Mouse (Mus musculus) mature B cell (primary cell): ENCODE results near the gene Lactb.
"Not testable (repeated sequence)": the region's sequence is repeated elsewhere in the genome, so short reads cannot be mapped to it uniquely, and the experiment has no call there.

Experiments used
- in situ Hi-C: fragments of 300-500 bp; cut with MboI; formaldehyde crosslinking; loops from 2 replicates; pipeline ENCODE4 v1.14.3; 2019

The Lactb gene

DNA sequence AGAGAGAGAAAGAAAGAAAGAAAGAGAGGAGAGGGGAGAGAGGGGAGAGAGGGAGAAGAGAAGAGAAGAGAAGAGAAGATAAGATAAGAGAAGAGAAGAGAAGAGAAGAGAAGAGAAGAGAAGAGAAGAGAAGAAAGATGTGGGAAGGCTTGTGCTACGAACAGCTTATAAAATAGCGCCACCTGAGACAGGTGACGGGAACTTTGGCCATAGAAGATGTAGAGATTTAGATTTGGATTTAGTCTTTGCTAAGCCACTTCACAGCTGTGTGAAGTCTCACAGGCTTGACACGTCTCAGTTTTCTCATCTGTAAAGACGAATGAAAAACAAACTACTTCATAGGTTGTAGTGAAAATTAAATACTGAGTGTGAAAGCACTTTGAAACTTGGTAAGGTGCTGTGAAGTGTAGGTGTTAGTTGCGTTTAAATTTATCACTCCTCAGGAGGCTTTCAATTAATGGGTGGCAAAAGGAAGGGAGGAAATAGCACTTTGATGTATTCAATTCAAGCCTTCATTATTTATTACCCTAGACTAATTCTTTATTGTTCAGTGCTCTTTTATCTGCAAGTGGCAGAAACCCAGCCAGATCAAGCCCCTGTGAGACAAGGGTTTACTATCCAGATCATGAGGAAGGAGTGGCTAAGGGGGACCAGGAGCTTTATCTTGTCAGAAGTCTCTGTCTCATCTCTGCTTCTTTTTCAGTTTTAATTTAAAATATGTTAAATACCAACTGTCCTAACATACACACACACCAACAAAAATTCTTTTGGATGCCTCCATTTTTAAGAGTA, 54.6 kb downstream of the Lactb start:
- in situ Hi-C loops: no loop called here

DNA sequence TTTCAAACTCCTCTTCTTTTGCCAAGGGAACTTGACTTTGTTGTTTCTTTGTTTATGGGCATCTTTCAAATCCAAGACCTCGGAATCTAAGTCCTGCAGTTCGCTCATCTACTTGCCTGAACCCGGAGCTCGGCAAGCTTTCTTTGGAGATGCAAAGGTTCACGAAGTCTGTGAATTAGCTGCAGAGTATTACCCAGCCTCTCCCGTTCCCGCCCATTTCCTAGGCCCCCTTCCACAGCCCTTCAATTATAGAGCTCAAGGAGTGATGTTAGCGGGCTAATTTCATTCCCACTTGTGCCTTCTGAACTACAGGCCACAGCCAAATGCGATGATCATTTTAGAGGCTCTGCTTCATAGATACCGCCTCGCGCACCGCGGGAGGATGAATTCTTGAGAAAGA, 55.3 kb downstream of the Lactb start:
- in situ Hi-C loops: no loop called here

DNA sequence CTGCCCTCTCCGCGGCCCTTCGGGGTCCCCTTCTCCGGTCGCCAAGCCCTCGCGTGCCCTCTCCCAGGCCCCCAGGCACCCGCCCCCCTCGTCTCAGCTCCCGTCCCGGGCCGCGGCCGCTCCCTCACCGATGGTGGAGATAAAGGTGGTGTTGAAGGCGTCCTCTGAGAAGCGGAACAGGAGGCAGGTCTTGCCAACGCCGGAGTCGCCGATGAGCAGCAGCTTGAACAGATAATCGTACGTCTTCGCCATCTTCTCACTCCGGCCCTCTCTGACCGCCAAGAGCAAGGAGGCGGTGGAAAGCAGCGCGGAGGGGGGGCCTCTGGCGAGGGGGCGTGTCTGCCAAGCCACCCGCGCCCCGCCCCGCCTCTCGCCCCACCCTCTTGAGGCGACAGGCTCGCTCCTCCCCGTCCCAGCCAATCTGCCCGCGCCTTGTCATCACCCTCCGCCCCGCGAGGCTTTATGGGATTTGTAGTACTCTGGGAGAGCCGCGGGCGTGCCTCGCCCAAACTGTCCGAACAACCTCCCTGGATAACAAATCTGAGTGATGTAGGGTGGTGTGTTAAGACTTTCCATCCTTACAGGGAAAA, 55.8 kb downstream of the Lactb start, which contains the start of gene Rab8b:
TSS of gene Rab8b (minus strand) at position 306 of the 590 bp plus-strand sequence.
- in situ Hi-C loops: no loop called here

DNA sequence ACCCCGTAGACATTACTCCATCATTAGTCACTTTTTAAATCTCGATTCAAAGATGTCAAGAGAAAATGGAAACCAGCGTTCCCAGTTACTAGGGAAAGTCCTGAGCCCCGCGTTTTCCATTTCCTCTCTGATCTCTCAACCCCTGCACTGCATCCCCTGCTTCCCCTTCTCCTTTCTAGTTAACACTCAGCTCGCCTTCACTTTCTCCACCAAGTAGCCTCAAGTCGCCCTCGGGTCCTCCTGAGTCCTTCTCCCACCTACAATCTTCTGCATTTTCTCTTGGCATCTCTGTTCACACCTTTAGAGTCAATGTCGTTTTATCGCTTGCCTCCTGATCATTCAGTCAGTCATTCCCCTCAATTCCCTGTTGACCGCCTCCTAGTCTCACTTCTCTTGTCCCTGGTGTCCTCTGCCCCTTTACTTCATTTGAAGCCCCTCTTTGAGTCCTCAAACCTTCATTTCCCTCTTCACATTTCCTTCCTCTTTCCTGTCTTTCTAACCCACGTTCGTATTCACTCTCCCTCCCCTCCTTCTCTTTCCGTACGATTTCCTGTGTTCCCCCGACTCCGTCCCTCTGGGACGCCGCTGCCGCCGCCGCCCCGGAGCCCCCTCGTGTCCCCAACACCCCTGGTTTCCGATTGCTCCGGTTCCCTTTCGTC, 56.5 kb downstream of the Lactb start:
- in situ Hi-C loops: no loop called here

DNA sequence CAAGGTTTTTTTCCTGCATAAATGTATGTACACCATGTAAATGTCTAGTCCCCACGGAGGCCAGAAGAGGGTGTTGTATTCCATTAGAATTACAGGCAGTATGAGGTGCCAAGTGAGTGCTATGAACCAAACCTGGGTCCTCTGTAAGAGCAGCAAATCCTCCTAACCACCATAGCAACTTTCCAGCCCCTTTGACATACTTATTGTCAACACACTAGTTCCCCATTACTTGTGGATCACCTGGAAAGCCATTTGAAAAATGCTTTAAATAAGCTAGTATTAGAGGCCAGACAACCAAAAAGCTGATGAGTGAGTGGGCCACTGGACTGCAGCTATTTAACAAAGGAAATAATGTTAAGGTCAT, 57.4 kb downstream of the Lactb start:
- in situ Hi-C loops: no loop called here

DNA sequence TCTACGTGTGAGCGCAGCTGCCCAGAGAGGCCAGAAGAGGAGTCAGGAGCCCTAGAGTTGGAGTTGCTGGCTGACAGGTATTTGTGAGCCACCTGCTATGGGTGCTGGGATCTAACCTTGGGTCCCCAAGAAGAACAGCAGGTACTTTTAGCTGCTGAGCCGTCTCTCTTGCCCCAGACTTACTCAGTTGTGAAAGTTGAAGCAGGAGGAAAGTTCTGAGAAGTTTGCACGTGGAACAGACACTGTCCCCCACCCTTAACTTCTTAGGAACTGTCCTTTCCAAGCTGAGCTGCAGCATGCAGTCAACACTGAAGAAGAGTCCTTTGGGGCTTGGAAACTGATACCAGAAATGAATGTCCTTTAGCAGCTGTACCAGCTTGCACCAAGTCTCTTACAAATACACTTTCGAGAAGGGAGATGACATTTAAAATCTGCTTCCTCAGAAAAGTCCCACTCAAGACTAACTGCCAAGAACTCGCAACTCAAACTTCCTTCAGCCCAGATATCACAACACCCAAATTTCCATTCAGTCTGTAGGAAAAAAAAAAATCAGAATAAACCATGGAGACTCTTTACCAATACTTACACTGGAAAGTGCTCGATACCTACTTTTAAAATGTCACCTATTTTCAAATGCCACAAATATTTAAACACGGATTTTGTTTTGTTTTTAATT, 57.9 kb downstream of the Lactb start:
- in situ Hi-C loops: no loop called here

DNA sequence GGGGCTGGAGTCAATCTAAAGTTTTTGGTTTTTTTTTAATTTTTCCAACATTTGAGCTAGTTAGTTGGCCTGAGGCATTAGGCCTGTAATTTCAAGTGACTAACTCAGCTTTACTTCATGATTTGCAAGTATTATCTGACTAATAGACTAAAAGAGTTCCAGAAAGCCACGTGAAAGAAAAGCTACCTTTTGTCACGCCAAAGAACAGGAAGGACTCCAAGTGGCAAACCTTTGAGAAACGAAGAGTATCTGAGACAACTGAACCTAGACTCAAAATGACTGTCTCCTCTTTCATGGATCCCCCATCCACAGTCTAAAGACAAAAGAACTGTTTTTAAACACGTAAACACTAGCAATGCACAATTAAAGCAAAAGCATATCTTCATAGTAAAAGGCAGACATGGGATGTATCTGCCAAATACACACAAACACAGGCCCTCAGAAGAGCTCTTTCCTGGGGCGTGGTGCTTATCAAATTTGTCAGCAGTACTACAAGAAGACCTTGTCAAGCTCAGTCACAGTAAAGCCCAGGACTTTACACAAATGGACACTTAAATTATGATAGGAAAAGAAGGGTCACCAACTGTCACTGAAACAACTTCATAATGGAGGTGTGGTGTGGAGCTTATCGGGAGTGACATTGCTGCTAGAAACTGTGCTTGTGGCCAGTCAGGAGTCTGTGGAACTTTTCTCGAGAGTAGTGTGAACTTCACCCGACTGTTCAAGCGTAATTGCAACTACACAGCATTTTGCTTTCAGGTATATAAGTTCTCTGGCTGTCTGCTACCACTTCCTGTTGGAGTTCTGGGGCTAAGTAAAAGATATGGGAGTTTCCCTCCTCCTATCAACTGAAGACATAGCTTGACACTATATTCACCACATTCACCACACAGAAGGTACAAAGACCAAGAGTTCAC, 59.2 kb downstream of the Lactb start:
- in situ Hi-C loops: no loop called here

DNA sequence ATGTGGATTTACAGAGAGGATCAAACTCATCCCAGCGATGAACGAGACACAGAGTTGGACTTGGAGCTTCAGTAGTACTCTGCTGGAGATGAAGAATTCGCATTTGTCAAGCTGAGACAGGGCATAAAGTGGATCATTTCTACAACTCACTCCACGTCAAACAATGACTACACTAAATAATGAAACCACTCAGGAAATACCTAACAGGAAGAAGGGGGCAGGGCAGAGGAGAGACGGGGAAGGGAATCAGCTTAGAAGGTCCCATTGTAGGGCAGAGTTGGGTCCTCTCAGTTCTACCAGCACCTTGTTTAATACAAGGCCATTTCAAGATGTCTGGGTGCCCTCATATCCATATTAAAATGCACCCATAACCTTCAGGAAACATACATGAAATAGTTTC, 59.9 kb downstream of the Lactb start:
- in situ Hi-C loops: no loop called here

DNA sequence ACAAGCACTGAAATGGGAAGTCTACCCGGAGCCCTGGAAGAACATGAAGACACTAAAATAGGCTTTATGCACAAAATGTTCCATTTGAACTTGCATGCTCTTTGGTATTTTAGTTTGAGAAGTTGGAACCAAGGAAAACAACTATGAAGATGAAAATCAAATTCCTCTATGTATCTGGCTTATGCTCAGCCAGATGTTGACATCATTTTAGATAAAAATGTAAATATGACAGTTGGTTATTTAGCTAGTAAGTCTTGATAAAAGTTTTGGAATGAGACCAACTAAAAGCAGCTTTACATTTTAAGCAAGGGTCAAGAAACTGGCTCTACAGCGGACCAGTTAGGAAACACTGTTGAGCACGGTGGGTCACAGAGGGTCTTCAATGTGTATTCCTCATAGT, 60.7 kb downstream of the Lactb start:
- in situ Hi-C loops: no loop called here

DNA sequence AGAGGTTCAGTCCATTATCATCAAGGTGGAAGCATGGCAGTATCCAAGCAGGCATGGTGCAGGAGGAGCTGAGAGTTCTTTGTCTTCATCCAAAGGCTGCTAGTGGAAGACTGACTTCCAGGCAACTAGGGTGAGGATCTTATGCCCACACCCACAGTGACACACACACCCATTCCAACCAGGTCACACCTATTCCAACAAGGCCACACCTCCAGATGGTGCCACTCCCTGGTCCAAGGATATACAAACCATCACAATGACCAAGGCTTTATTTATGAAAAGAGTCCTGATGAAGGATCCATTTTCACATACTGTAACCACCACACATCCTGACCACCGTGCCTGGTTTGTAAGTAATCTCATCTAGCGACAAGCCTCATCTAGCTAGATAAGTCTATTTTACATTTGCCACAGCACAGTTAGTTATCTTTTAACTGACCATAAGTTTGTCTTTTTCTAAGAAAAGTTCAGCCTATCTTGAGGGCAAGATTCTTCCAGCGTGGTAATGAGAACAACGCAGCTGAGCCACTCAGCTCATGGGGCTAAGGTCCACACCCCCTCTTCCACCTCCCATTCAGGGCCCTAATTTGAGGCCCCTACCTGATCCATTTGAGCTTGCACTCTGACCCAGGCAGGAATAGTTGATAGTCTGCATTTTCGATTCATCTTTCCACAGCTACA, 61.9 kb downstream of the Lactb start:
- in situ Hi-C loops: not testable (repeated sequence)

DNA sequence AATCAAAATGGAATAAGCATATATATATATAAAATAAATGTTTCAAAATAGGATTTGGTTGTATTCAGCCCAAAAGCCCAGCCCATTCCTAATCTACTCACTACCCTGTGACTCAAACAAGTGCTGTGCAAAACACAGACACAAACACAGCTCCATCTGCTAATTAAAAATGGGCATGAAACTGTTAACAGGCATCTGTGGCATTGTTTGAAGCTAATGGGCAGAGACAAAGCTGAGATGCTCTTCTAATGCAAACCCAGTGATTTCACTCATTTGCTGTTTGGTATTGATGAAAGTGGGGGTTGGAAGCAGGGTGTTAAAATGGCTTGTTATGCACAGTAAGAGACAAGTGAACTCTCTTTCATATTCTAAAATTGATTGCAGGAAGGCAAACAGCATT, 63.0 kb downstream of the Lactb start:
- in situ Hi-C loops: no loop called here

DNA sequence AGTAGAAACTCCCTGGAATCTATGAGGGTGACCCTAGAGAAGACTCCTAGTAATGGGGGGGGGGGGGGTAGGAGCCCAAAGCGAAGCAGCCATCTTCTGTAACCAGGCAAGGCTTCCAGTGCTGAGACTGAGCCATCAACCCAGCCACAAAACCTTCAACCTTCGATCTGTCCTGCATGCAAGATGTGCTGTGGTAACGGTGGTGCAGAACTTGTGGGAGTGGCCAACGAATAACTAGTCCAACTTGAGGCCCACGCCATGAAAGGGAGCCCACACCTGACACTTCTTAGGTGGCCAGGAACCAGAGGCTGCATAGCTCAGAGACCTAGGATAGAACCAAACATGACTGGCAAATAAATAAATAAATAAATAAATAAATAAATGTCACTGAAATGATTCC, 64.6 kb downstream of the Lactb start:
- in situ Hi-C loops: no loop called here

DNA sequence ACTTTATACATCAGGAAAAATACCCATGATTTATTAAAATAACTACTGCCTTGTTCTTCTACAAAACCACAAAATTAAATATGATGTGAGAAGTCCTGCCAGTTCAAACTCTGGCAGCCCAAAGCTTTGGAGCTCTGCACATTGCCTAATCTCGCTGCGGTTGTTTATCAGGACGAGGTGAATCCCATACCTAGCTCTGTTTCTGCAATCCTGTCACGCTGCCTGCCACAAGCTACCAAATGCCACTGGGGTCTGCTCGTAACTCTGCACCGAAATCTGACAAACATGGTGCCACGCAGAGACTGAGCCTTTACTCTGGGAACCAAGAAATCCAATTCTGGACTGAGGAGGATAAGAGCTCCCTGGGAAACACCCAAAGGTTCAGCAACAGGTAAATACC, 65.4 kb downstream of the Lactb start:
- in situ Hi-C loops: no loop called here

DNA sequence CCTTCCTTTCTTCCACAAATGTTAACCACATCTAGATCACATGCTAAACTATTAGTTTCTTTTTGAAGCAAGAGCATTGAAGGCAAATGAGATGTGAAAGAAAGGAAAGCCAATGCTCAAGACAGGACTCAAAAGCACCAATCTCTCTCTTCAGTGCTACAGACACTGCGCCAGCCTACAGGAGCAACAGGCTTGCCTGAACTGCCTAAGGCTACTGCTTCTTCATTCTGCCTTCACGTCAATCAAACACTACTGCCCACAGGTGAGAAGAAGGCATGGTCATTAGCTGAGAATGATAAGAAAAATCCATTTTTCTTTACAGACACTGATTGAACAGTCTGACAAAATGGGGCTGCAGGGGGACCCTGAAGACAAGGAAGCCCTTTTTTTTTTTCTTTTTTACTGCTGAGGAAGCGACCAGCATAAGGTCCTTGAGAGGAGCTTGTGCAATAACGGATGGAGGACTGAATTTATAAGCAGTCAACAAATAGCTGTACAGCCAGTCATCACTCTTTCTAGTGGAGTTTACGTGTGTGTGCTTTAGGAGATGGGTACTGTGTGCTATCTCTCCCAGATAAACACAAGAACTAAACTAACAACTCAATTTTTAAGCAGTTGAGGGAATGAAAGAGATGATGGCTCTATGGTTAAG, 67.4 kb downstream of the Lactb start:
- in situ Hi-C loops: no loop called here

DNA sequence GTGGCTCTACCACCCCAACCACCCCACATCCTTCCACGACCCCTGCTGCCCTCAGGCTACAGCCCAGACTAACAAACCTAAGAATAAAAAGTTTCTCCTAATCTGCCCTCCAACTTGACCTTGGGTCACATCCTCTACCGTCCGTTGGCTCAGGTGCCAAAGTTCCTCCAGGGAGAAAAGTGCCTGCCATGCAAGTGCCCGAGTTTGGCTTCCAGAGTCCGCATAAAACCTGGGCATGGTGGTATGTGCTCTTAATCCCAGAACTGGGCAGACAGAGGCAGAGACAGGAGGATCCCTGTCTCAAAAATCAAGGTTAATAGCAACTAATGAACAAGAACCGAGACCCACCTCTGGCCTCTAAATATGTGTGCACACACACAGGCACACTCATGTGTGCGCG, 68.2 kb downstream of the Lactb start:
- in situ Hi-C loops: no loop called here

DNA sequence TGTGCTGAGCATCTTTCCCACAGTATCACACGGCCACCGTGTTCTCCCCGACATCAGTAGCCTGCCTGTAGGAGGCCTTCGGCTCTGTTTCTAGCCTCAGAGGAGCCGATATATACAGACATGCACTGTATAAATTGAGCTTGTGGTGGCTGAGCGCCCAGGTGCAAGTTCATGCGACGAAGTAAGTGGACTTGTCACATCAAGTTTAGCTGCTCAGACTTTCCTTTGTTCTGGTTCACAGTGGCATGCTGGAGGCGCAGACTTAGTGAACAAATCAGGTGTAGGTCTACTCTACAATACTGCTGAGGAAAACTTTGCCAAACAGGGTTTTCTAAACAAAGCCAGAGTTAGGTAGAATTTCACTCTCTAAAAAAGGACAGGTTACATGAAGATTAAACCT, 69.3 kb downstream of the Lactb start:
- in situ Hi-C loops: no loop called here
